Mouse (Mus musculus): ENCODE measurements at regions not wholly inside any gene's neighbourhood (a gene's known extent, or its start where the extent isn't known, plus 50 kb on each side); places are given as distances from the start of the nearest gene placed in this dataset.

DNA sequence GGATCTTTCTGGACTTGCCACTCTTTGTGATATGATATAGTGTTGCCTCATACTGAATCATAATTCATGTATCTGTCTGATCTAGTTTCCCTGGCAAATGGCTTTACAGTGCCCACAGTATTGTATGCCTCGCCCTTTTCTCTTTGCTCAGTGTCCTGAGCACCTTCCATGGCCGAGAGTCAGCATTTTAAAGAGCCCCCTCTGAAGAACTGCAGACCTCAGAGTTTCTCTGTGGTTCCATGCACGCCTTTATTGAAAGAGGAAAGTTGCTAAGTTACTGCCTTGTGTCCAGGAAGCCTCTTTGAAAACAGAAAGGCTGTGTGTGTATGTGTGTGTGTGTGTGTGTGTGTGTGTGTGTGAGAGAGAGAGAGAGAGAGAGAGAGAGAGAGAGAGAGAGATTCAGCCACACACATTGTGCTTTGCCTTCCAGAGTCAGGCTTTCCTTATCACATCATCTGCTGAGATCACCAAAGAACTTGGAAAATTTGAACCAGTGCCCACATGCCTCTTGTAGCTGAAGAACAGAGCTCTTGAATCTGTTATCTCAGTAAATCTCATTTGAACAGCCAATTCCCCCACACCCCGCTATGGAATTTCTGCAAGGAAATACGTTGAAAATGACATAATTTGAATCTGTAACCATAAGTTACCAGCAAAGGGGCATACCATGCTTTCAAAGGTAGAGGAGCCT lies 122.6 kb downstream of the Snx18 start:
- TF ChIP-seq CTCF (IDR thresholded peaks at IDR 0.05 in 2 of 3, conservative IDR thresholded peaks at IDR 0.05 in 1 of 3; ENCODE audit: control insufficient read depth in 1 of 3, insufficient read depth in 1 of 3, low read depth in 2 of 3, low read length in 3 of 3, poor library complexity in 1 of 3, severe bottlenecking in 1 of 3) (no peak), TCF12 (IDR thresholded peaks at IDR 0.05; ENCODE audit: low read depth, low read length) (no peak), USF1 (IDR thresholded peaks at IDR 0.05; ENCODE audit: low read depth, low read length) (no peak), UBTF (IDR thresholded peaks at IDR 0.05; ENCODE audit: borderline replicate concordance, insufficient read depth, low read depth, low read length) (no peak), SIN3A (IDR thresholded peaks at IDR 0.05; ENCODE audit: low read length) (no peak), BHLHE40 (IDR thresholded peaks at IDR 0.05; ENCODE audit: borderline replicate concordance, low read depth, low read length) (no peak), CHD2 (IDR thresholded peaks at IDR 0.05; ENCODE audit: low read length) (no peak), MAFK (IDR thresholded peaks at IDR 0.05; ENCODE audit: borderline replicate concordance, low read depth, low read length) (no peak), ZNF384 (IDR thresholded peaks at IDR 0.05; ENCODE audit: low read depth, low read length) (no peak), RAD21 (IDR thresholded peaks at IDR 0.05; ENCODE audit: low read depth, low read length) (no peak), CHD1 (IDR thresholded peaks at IDR 0.05; ENCODE audit: low read depth, low read length) (no peak)
